Comparison of ENCODE assay signal across 10 mouse cellular contexts in the genomic region with DNA sequence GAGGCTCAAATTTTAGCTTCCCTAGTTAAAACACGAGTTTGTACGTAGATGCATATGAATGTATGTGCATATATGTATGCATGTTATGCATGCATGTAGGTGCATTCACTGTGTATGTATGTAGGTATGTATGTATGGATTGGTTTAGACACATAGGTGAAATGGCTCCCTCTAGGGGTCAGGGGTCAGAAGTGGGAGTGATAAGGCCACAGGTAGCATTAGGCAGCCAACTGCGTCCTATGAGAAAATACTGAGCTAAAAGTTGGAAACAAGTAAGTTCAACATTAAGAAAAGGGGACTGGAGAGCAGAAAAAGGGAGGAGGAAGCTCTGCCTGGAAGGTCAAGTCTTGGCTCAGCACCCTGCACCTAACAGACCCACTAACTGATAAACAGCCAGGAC. TPM values are rescaled to one million over a fixed set of nuclear protein-coding genes. Genes with fewer than 3 reads are reported as not detected.
DNase-seq lines count a peak whose midpoint lies in the region; ATAC-seq lines count a peak whose summit lies in the region.
"Had no signal": no experiment of that assay in that cellular context is flagged by ENCODE, and none has a peak within 500 bp of the region (broad histone marks: within the 10 kb centered on the region; RNA-seq: fewer than 3 reads in every experiment).

No protein-coding gene starts in this region.

- DNase-seq in kidney, postnatal 10 days, result peak; percentile 28
- DNase-seq in kidney, adult 8-10 months, result no peak
- DNase-seq in ES-CJ7 (ENCODE audit: low read depth, low spot score), result peak; percentile 64
- peak; percentile 45 to 53 for DNase-seq in spleen, postnatal 36 days (ENCODE audit: low spot score in 2 of 2)
- DNase-seq in gastrocnemius, postnatal 25 days, result no peak
- no peak for DNase-seq in adrenal gland, postnatal 25 days
- DNase-seq: adrenal gland, postnatal 14 days; left cerebral cortex, postnatal 4 days had no signal

- ATAC-seq in granulocyte monocyte progenitor cell, adult 5-6 weeks (replicated peaks; ENCODE audit: poor library complexity, severe bottlenecking), result peak; percentile 66; the same call in 1 of the 2 replicates
- ATAC-seq in erythroid progenitor cell, adult 5-6 weeks (replicated peaks; ENCODE audit: low FRiP score, poor library complexity, severe bottlenecking), result no peak

RNA-seq across cellular contexts. Expression of a gene that starts 21.4 kb away (rescaled TPM):
- 11.3 and 20.9 TPM in 2 replicates for total RNA-seq in granulocyte monocyte progenitor cell, adult 5-6 weeks (2014; fragmentation: Nextera tagmentation)
- 30.0 and 33.9 TPM in 2 replicates for total RNA-seq in granulocyte monocyte progenitor cell, adult 5-6 weeks (2017)
- 1.4 and 4.2 TPM in 2 replicates for total RNA-seq in erythroid progenitor cell, adult 5-6 weeks (2015; ENCODE audit: low replicate concordance)
- total RNA-seq in erythroid progenitor cell, adult 5-6 weeks (2017; ENCODE audit: low replicate concordance), result 5.6 and 12.9 TPM in 2 replicates
- 1 to 10 TPM; 3.7 to 4.8 TPM for total RNA-seq in gastrocnemius, postnatal 25 days (2021)
- 31.1 and 52.3 TPM in 2 replicates for total RNA-seq in adrenal gland, postnatal 25 days (2021)

RNA-seq across cellular contexts. Expression of a gene that starts 24.0 kb away (rescaled TPM):
- total RNA-seq in granulocyte monocyte progenitor cell, adult 5-6 weeks (2014; fragmentation: Nextera tagmentation), result 44.5 and 49.6 TPM in 2 replicates
- 26.2 and 26.3 TPM in 2 replicates for total RNA-seq in granulocyte monocyte progenitor cell, adult 5-6 weeks (2017)
- 3.6 and 6.7 TPM in 2 replicates for total RNA-seq in erythroid progenitor cell, adult 5-6 weeks (2015; ENCODE audit: low replicate concordance)
- 1.1 and 1.9 TPM in 2 replicates for total RNA-seq in erythroid progenitor cell, adult 5-6 weeks (2017; ENCODE audit: low replicate concordance)
- 1 to 10 TPM; 1.6 to 1.7 TPM for total RNA-seq in gastrocnemius, postnatal 25 days (2021)
- total RNA-seq in adrenal gland, postnatal 25 days (2021), result 5.4 and 5.7 TPM in 2 replicates

RNA-seq across cellular contexts. Expression of a gene that starts 58.4 kb away (rescaled TPM):
- 79.2 and 94.1 TPM in 2 replicates for total RNA-seq in granulocyte monocyte progenitor cell, adult 5-6 weeks (2014; fragmentation: Nextera tagmentation)
- 84.5 and 105 TPM in 2 replicates for total RNA-seq in granulocyte monocyte progenitor cell, adult 5-6 weeks (2017)
- 32.7 and 37.5 TPM in 2 replicates for total RNA-seq in erythroid progenitor cell, adult 5-6 weeks (2015; ENCODE audit: low replicate concordance)
- 32.0 and 34.4 TPM in 2 replicates for total RNA-seq in erythroid progenitor cell, adult 5-6 weeks (2017; ENCODE audit: low replicate concordance)
- 10 to 100 TPM; 16.7 to 20.1 TPM for total RNA-seq in gastrocnemius, postnatal 25 days (2021)
- total RNA-seq in adrenal gland, postnatal 25 days (2021), result 110 and 111 TPM in 2 replicates

Comparison
In these comparisons a context has a peak if more than half of its experiments do, and no peak if none do; other contexts are left out.
1. DNase-seq: peak in kidney, postnatal 10 days (single experiment), ES-CJ7 (single experiment) and spleen, postnatal 36 days (2 of 2); none in kidney, adult 8-10 months (0 of 2), gastrocnemius, postnatal 25 days (single experiment) and adrenal gland, postnatal 25 days (single experiment).